Mouse (Mus musculus): ENCODE results near the gene Igf1r. TPM values are rescaled to one million over a fixed set of nuclear protein-coding genes. Genes with fewer than 3 reads are reported as not detected.
A peak's percentile ranks its signal among the peaks of the same experiment; 100 is the strongest.

Igf1r gene
- polyA plus RNA-seq, 1 experiment from 2014 or later = 21.0 TPM

GRCm38 (mm10) chr7:68213842-68214241 lies 261.2 kb downstream of the Igf1r start:
- Histone ChIP-seq H3K9me3 (ENCODE audit: control insufficient read depth, low read length) (no peaks in the 10 kb centered on the region), H3K36me3 (replicated peaks; ENCODE audit: control insufficient read depth, insufficient read depth) (peaks cover 86% of the 10 kb centered on the region)
- ATAC-seq (ENCODE audit: low FRiP score) = no peak

GRCm38 (mm10) chr7:68215522-68216070 lies 263.0 kb downstream of the Igf1r start:
- Histone ChIP-seq H3K4me3 (replicated peaks; ENCODE audit: low read length) (no peak overlapping the region), H3K36me3 (replicated peaks; ENCODE audit: control insufficient read depth, insufficient read depth) (peaks cover 88% of the 10 kb centered on the region), H3K9ac (no peak overlapping the region), H3K27ac (no peak overlapping the region), H3K4me2 (replicated peaks) (no peak overlapping the region), H3K4me1 (replicated peaks; ENCODE audit: control insufficient read depth, insufficient read depth, low read length) (no peaks in the 10 kb centered on the region), H3K9me3 (ENCODE audit: control insufficient read depth, low read length) (no peaks in the 10 kb centered on the region), H3K27me3 (ENCODE audit: control insufficient read depth, insufficient read depth, low read length) (no peaks in the 10 kb centered on the region)
- DNase-seq (ENCODE audit: low spot score) = no peak
- 90% methylated on average over 18 of the region's 18 CpGs for WGBS
- ATAC-seq (ENCODE audit: low FRiP score) = no peak

More at GRCm38 (mm10) chr7:68213842-68214241, 261.2 kb downstream of the Igf1r start:
- H3K9ac ChIP-seq = no peak overlapping the region
- no peak for DNase-seq (ENCODE audit: low spot score)
- 80% methylated on average over 5 of the region's 5 CpGs for WGBS
- no peak overlapping the region for H3K27ac ChIP-seq
- no peak overlapping the region for H3K4me2 ChIP-seq (replicated peaks)
- no peaks in the 10 kb centered on the region for H3K4me1 ChIP-seq (replicated peaks; ENCODE audit: control insufficient read depth, insufficient read depth, low read length)
- H3K27me3 ChIP-seq (ENCODE audit: control insufficient read depth, insufficient read depth, low read length) = no peaks in the 10 kb centered on the region
- H3K4me3 ChIP-seq (replicated peaks; ENCODE audit: low read length) = no peak overlapping the region

GRCm38 (mm10) chr7:68218879-68219278 lies 266.3 kb downstream of the Igf1r start:
- Histone ChIP-seq H3K27ac (no peak overlapping the region), H3K4me2 (replicated peaks) (no peak overlapping the region), H3K9ac (no peak overlapping the region), H3K4me3 (replicated peaks; ENCODE audit: low read length) (no peak overlapping the region), H3K4me1 (replicated peaks; ENCODE audit: control insufficient read depth, insufficient read depth, low read length) (peaks cover 9% of the 10 kb centered on the region; the same call in 1 of the 2 replicates), H3K27me3 (ENCODE audit: control insufficient read depth, insufficient read depth, low read length) (no peaks in the 10 kb centered on the region), H3K9me3 (ENCODE audit: control insufficient read depth, low read length) (no peaks in the 10 kb centered on the region), H3K36me3 (replicated peaks; ENCODE audit: control insufficient read depth, insufficient read depth) (peaks cover 80% of the 10 kb centered on the region)
- no peak for ATAC-seq (ENCODE audit: low FRiP score)
- DNase-seq (ENCODE audit: low spot score) = no peak
- WGBS = 96% methylated on average over 11 of the region's 11 CpGs

- 84% methylated on average over 9 of the region's 9 CpGs for WGBS
- no peak overlapping the region for H3K9ac ChIP-seq
- H3K36me3 ChIP-seq (replicated peaks; ENCODE audit: control insufficient read depth, insufficient read depth) = peaks cover 74% of the 10 kb centered on the region
- H3K27me3 ChIP-seq (ENCODE audit: control insufficient read depth, insufficient read depth, low read length) = no peaks in the 10 kb centered on the region
- no peak overlapping the region for H3K27ac ChIP-seq
- DNase-seq (ENCODE audit: low spot score) (no peak), ATAC-seq (ENCODE audit: low FRiP score) (no peak)
- H3K4me3 ChIP-seq (replicated peaks; ENCODE audit: low read length) = no peak overlapping the region
- H3K4me2 ChIP-seq (replicated peaks) = no peak overlapping the region
- H3K4me1 ChIP-seq (replicated peaks; ENCODE audit: control insufficient read depth, insufficient read depth, low read length) = peaks cover 9% of the 10 kb centered on the region; the same call in 1 of the 2 replicates
- no peaks in the 10 kb centered on the region for H3K9me3 ChIP-seq (ENCODE audit: control insufficient read depth, low read length)
These were observed 269.1 kb downstream of the Igf1r start for GRCm38 (mm10) chr7:68221677-68222230.

- Histone ChIP-seq H3K9me3 (ENCODE audit: control insufficient read depth, low read length) (no peaks in the 10 kb centered on the region), H3K27me3 (ENCODE audit: control insufficient read depth, insufficient read depth, low read length) (no peaks in the 10 kb centered on the region), H3K4me1 (replicated peaks; ENCODE audit: control insufficient read depth, insufficient read depth, low read length) (peaks cover 9% of the 10 kb centered on the region; the same call in 1 of the 2 replicates), H3K27ac (peak overlapping the region; percentile 58), H3K4me2 (replicated peaks) (no peak overlapping the region), H3K36me3 (replicated peaks; ENCODE audit: control insufficient read depth, insufficient read depth) (peaks cover 70% of the 10 kb centered on the region), H3K4me3 (replicated peaks; ENCODE audit: low read length) (no peak overlapping the region), H3K9ac (peak overlapping the region; percentile 32; the same call in 1 of the 2 replicates)
- WGBS = 43% methylated on average over 13 of the region's 13 CpGs
- ATAC-seq (ENCODE audit: low FRiP score) (peak; percentile 62; the same call in 1 of the 2 replicates), DNase-seq (ENCODE audit: low spot score) (peak; percentile 49)
These were observed 270.8 kb downstream of the Igf1r start for GRCm38 (mm10) chr7:68223356-68223808.

- 92% methylated on average over 5 of the region's 5 CpGs for WGBS
- DNase-seq (ENCODE audit: low spot score) (no peak), ATAC-seq (ENCODE audit: low FRiP score) (no peak)
- H3K27me3 ChIP-seq (ENCODE audit: control insufficient read depth, insufficient read depth, low read length) = no peaks in the 10 kb centered on the region
- no peak overlapping the region for H3K4me3 ChIP-seq (replicated peaks; ENCODE audit: low read length)
- H3K36me3 ChIP-seq (replicated peaks; ENCODE audit: control insufficient read depth, insufficient read depth) = peaks cover 64% of the 10 kb centered on the region
- no peak overlapping the region for H3K4me2 ChIP-seq (replicated peaks)
- no peaks in the 10 kb centered on the region for H3K9me3 ChIP-seq (ENCODE audit: control insufficient read depth, low read length)
- H3K9ac ChIP-seq = no peak overlapping the region
- H3K27ac ChIP-seq = peak overlapping the region; percentile 58; the same call in 1 of the 2 replicates
- H3K4me1 ChIP-seq (replicated peaks; ENCODE audit: control insufficient read depth, insufficient read depth, low read length) = peaks cover 9% of the 10 kb centered on the region; the same call in 1 of the 2 replicates
These were observed 271.4 kb downstream of the Igf1r start for GRCm38 (mm10) chr7:68224006-68224405.

- ATAC-seq (ENCODE audit: low FRiP score) = no peak
- Histone ChIP-seq H3K4me3 (replicated peaks; ENCODE audit: low read length) (no peak overlapping the region), H3K27ac (no peak overlapping the region)
These were observed 272.9 kb downstream of the Igf1r start for GRCm38 (mm10) chr7:68225427-68226054.

GRCm38 (mm10) chr7:68227021-68227420 lies 274.4 kb downstream of the Igf1r start:
- Histone ChIP-seq H3K36me3 (replicated peaks; ENCODE audit: control insufficient read depth, insufficient read depth) (peaks cover 61% of the 10 kb centered on the region), H3K27ac (no peak overlapping the region), H3K4me1 (replicated peaks; ENCODE audit: control insufficient read depth, insufficient read depth, low read length) (peaks cover 9% of the 10 kb centered on the region; the same call in 1 of the 2 replicates), H3K27me3 (ENCODE audit: control insufficient read depth, insufficient read depth, low read length) (no peaks in the 10 kb centered on the region), H3K9ac (no peak overlapping the region), H3K4me2 (replicated peaks) (no peak overlapping the region), H3K9me3 (ENCODE audit: control insufficient read depth, low read length) (no peaks in the 10 kb centered on the region), H3K4me3 (replicated peaks; ENCODE audit: low read length) (no peak overlapping the region)
- 77% methylated on average over 11 of the region's 11 CpGs for WGBS
- DNase-seq (ENCODE audit: low spot score) = no peak
- ATAC-seq (ENCODE audit: low FRiP score) = no peak

More at GRCm38 (mm10) chr7:68225427-68226054, 272.9 kb downstream of the Igf1r start:
- Histone ChIP-seq H3K4me1 (replicated peaks; ENCODE audit: control insufficient read depth, insufficient read depth, low read length) (peaks cover 9% of the 10 kb centered on the region; the same call in 1 of the 2 replicates), H3K27me3 (ENCODE audit: control insufficient read depth, insufficient read depth, low read length) (no peaks in the 10 kb centered on the region), H3K9me3 (ENCODE audit: control insufficient read depth, low read length) (no peaks in the 10 kb centered on the region), H3K9ac (no peak overlapping the region), H3K4me2 (replicated peaks) (no peak overlapping the region), H3K36me3 (replicated peaks; ENCODE audit: control insufficient read depth, insufficient read depth) (peaks cover 59% of the 10 kb centered on the region)
- WGBS = 85% methylated on average over 9 of the region's 9 CpGs
- no peak for DNase-seq (ENCODE audit: low spot score)

GRCm38 (mm10) chr7:68227621-68228020 lies 275.0 kb downstream of the Igf1r start:
- H3K27me3 ChIP-seq (ENCODE audit: control insufficient read depth, insufficient read depth, low read length) = no peaks in the 10 kb centered on the region
- H3K4me1 ChIP-seq (replicated peaks; ENCODE audit: control insufficient read depth, insufficient read depth, low read length) = peaks cover 9% of the 10 kb centered on the region; the same call in 1 of the 2 replicates
- no peak overlapping the region for H3K27ac ChIP-seq
- H3K36me3 ChIP-seq (replicated peaks; ENCODE audit: control insufficient read depth, insufficient read depth) = peaks cover 56% of the 10 kb centered on the region
- H3K4me2 ChIP-seq (replicated peaks) = no peak overlapping the region
- no peak for ATAC-seq (ENCODE audit: low FRiP score)
- 86% methylated on average over 4 of the region's 4 CpGs for WGBS
- H3K9me3 ChIP-seq (ENCODE audit: control insufficient read depth, low read length) = no peaks in the 10 kb centered on the region
- H3K4me3 ChIP-seq (replicated peaks; ENCODE audit: low read length) = no peak overlapping the region
- no peak for DNase-seq (ENCODE audit: low spot score)
- no peak overlapping the region for H3K9ac ChIP-seq
